Mouse (Mus musculus) MEL (cell line): ENCODE measurements at regions not wholly inside any gene's neighbourhood (a gene's known extent, or its start where the extent isn't known, plus 50 kb on each side); places are given as distances from the start of the nearest gene placed in this dataset.
A peak's percentile ranks its signal among the peaks of the same experiment; 100 is the strongest.

ENCODE experiments used
- DNase-seq: peaks from one replicate; pipeline ENCODE4 v3.0.0; 2011; ENCODE audit warnings: low read depth, low spot score
- H3K27ac ChIP-seq: 2 replicates; pipeline ENCODE4 v1.5.1; 2012; ENCODE audit warnings: low read depth, mild to moderate bottlenecking, control low read depth, low read length, moderate library complexity; ENCODE audit not compliant: control insufficient read depth
- H3K27me3 ChIP-seq, 2 experiments: fragments of 150-350 bp in 1 of 2; sonication (generic) in 1 of 2; 2 replicates each; pipeline ENCODE4 v1.6.1; 2012; ENCODE audit warnings: low read length in 2 of 2, mild to moderate bottlenecking in 2 of 2, improper control_type of control experiment in 1 of 2, moderate library complexity in 1 of 2; ENCODE audit not compliant: insufficient read depth in 2 of 2, control insufficient read depth in 1 of 2
- H3K36me3 ChIP-seq, 2 experiments: 2 replicates each; pipeline ENCODE4 v1.6.1; 2012 to 2014; ENCODE audit warnings: low read length in 2 of 2, improper control_type of control experiment in 1 of 2, inconsistent platforms in 1 of 2, mild to moderate bottlenecking in 1 of 2; ENCODE audit not compliant: insufficient read depth in 2 of 2, control insufficient read depth in 1 of 2
- H3K4me1 ChIP-seq, 2 experiments: fragments of 150-350 bp in 1 of 2; sonication (generic) in 1 of 2; 2 replicates each; pipeline ENCODE4 v1.6.1; 2012; ENCODE audit warnings: low read length in 2 of 2, improper control_type of control experiment in 1 of 2, mild to moderate bottlenecking in 1 of 2; ENCODE audit not compliant: insufficient read depth in 2 of 2, control insufficient read depth in 1 of 2
- H3K4me3 ChIP-seq, 2 experiments: fragments of 150-350 bp in 1 of 2; sonication (generic) in 1 of 2; 2 replicates each; pipeline ENCODE4 v1.5.1; 2012; ENCODE audit warnings: low read depth in 2 of 2, low read length in 2 of 2, mild to moderate bottlenecking in 2 of 2, moderate library complexity in 2 of 2, control low read depth in 1 of 2, improper control_type of control experiment in 1 of 2; ENCODE audit not compliant: control insufficient read depth in 1 of 2, insufficient read depth in 1 of 2
- H3K79me2 ChIP-seq: 2 replicates; pipeline ENCODE4 v1.6.1; 2012; ENCODE audit warnings: mild to moderate bottlenecking, low read length, moderate library complexity; ENCODE audit not compliant: control insufficient read depth, poor library complexity, insufficient read depth
- H3K9ac ChIP-seq: 2 replicates; pipeline ENCODE4 v1.6.1; 2012; ENCODE audit warnings: low read depth, mild to moderate bottlenecking, control low read depth, low read length, moderate library complexity; ENCODE audit not compliant: control insufficient read depth, poor library complexity, severe bottlenecking
- H3K9me3 ChIP-seq: fragments of 150-350 bp; sonication (generic); replicated peaks from 2 replicates; pipeline ENCODE4 v1.6.1; 2012; ENCODE audit warnings: mild to moderate bottlenecking, low read length, improper control_type of control experiment, moderate library complexity; ENCODE audit not compliant: insufficient read depth
- BHLHE40 ChIP-seq: IDR thresholded peaks from 2 replicates; pipeline ENCODE4 v1.6.1; 2012; ENCODE audit warnings: low read depth, mild to moderate bottlenecking, inconsistent platforms, low read length, improper control_type of control experiment, borderline replicate concordance
- CTCF ChIP-seq, 3 experiments: IDR thresholded peaks in 2 of 3; conservative IDR thresholded peaks in 1 of 3; 2 replicates each; pipeline ENCODE4 v1.5.1; 2011 to 2012; ENCODE audit warnings: low read length in 3 of 3, low read depth in 2 of 3, mild to moderate bottlenecking in 2 of 3, improper control_type of control experiment in 1 of 3, inconsistent platforms in 1 of 3, mixed read lengths in 1 of 3, moderate library complexity in 1 of 3; ENCODE audit not compliant: control insufficient read depth in 1 of 3, insufficient read depth in 1 of 3, poor library complexity in 1 of 3, severe bottlenecking in 1 of 3
- ETS1 ChIP-seq: IDR thresholded peaks from 2 replicates; pipeline ENCODE4 v1.6.1; 2012; ENCODE audit warnings: low read depth, mild to moderate bottlenecking, inconsistent platforms, low read length, improper control_type of control experiment, moderate library complexity
- JUND ChIP-seq: IDR thresholded peaks from 2 replicates; pipeline ENCODE4 v1.6.1; 2011; ENCODE audit warnings: low read depth, mild to moderate bottlenecking, improper control_type of control experiment, low read length
- KAT2A ChIP-seq: conservative IDR thresholded peaks from 2 replicates; pipeline ENCODE4 v1.6.1; 2012; ENCODE audit warnings: low read depth, low read length, improper control_type of control experiment, inconsistent platforms
- MAFK ChIP-seq: IDR thresholded peaks from 2 replicates; pipeline ENCODE4 v1.6.1; 2011; ENCODE audit warnings: low read depth, mild to moderate bottlenecking, low read length, improper control_type of control experiment, borderline replicate concordance
- MAX ChIP-seq: IDR thresholded peaks from 2 replicates; pipeline ENCODE4 v1.6.1; 2011; ENCODE audit warnings: low read length, improper control_type of control experiment
- MAZ ChIP-seq: IDR thresholded peaks from 2 replicates; pipeline ENCODE4 v1.6.1; 2012; ENCODE audit warnings: low read depth, mild to moderate bottlenecking, inconsistent platforms, low read length, improper control_type of control experiment
- MXI1 ChIP-seq: IDR thresholded peaks from 2 replicates; pipeline ENCODE4 v1.6.1; 2011; ENCODE audit warnings: mild to moderate bottlenecking, low read depth, low read length, improper control_type of control experiment
- MYC ChIP-seq: IDR thresholded peaks from 2 replicates; pipeline ENCODE4 v1.6.1; 2011; ENCODE audit warnings: low read depth, mild to moderate bottlenecking, low read length, improper control_type of control experiment, moderate library complexity
- NRF1 ChIP-seq: IDR thresholded peaks from 2 replicates; pipeline ENCODE4 v1.6.1; 2014; ENCODE audit warnings: low read depth, mild to moderate bottlenecking, inconsistent platforms, low read length, improper control_type of control experiment, moderate library complexity; ENCODE audit not compliant: poor library complexity, insufficient read depth, severe bottlenecking
- POLR2AphosphoS2 ChIP-seq: IDR thresholded peaks from 2 replicates; pipeline ENCODE4 v1.6.1; 2011; ENCODE audit warnings: low read length, improper control_type of control experiment
- POLR2AphosphoS5 ChIP-seq: IDR thresholded peaks from 2 replicates; pipeline ENCODE4 v1.6.1; 2012; ENCODE audit warnings: low read depth, borderline replicate concordance, mild to moderate bottlenecking, inconsistent platforms, low read length, moderate library complexity, mixed read lengths
- RAD21 ChIP-seq: IDR thresholded peaks from 2 replicates; pipeline ENCODE4 v1.6.1; 2011; ENCODE audit warnings: mild to moderate bottlenecking, low read depth, low read length, improper control_type of control experiment
- RCOR1 ChIP-seq: IDR thresholded peaks from 2 replicates; pipeline ENCODE4 v1.6.1; 2012; ENCODE audit warnings: low read depth, mild to moderate bottlenecking, inconsistent platforms, low read length, improper control_type of control experiment
- SIN3A ChIP-seq: IDR thresholded peaks from 2 replicates; pipeline ENCODE4 v1.6.1; 2012; ENCODE audit warnings: low read length, improper control_type of control experiment, inconsistent platforms
- SMC3 ChIP-seq: IDR thresholded peaks from 2 replicates; pipeline ENCODE4 v1.6.1; 2011; ENCODE audit warnings: low read depth, low read length, improper control_type of control experiment
- TCF12 ChIP-seq: IDR thresholded peaks from 2 replicates; pipeline ENCODE4 v1.6.1; 2014; ENCODE audit warnings: low read depth, mild to moderate bottlenecking, inconsistent platforms, low read length, improper control_type of control experiment, moderate library complexity
- USF1 ChIP-seq: IDR thresholded peaks from 2 replicates; pipeline ENCODE4 v1.6.1; 2014; ENCODE audit warnings: low read depth, mild to moderate bottlenecking, inconsistent platforms, low read length, improper control_type of control experiment, moderate library complexity
- USF2 ChIP-seq, 2 experiments: IDR thresholded peaks; 2 replicates each; pipeline ENCODE4 v1.6.1; 2011 to 2012; ENCODE audit warnings: improper control_type of control experiment in 2 of 2, low read length in 2 of 2, borderline replicate concordance in 1 of 2, inconsistent platforms in 1 of 2, low read depth in 1 of 2, mild to moderate bottlenecking in 1 of 2; ENCODE audit not compliant: insufficient read depth in 1 of 2
- ZC3H11A ChIP-seq: IDR thresholded peaks from 2 replicates; pipeline ENCODE4 v1.6.1; 2012; ENCODE audit warnings: low read depth, mild to moderate bottlenecking, inconsistent platforms, low read length, improper control_type of control experiment
- ZKSCAN1 ChIP-seq: IDR thresholded peaks from 2 replicates; pipeline ENCODE4 v1.6.1; 2012; ENCODE audit warnings: low read depth, mild to moderate bottlenecking, inconsistent platforms, low read length, improper control_type of control experiment, moderate library complexity
- ZNF384 ChIP-seq: IDR thresholded peaks from 2 replicates; pipeline ENCODE4 v1.6.1; 2012; ENCODE audit warnings: low read depth, mild to moderate bottlenecking, inconsistent platforms, low read length, improper control_type of control experiment

- Histone ChIP-seq H3K4me1 (0 out of 4 replicates have a peak, but pooled peaks cover 0 to 3% of the 10 kb centered on the region in 2 experiments), H3K9me3 (no peaks in the 10 kb centered on the region), H3K79me2 (no peaks in the 10 kb centered on the region), H3K36me3 (no peaks in the 10 kb centered on the region), H3K27me3 (no peaks in the 10 kb centered on the region; a peak in 1 of 4 replicates), H3K9ac (no peak overlapping the region)
- peak; percentile 55 for DNase-seq
- TF ChIP-seq SMC3, result peak; percentile 68
- TF ChIP-seq RAD21, result peak; percentile 83
- TF ChIP-seq USF1, result no peak
- no peak for TF ChIP-seq MAZ
- peak in 2 of 3 experiments; percentile 39 to 80; a peak in 4 of 6 replicates for TF ChIP-seq CTCF (IDR thresholded peaks at IDR 0.05 in 2 of 3, conservative IDR thresholded peaks at IDR 0.05 in 1 of 3; ENCODE audit: control insufficient read depth in 1 of 3, insufficient read depth in 1 of 3, low read depth in 2 of 3, low read length in 3 of 3, poor library complexity in 1 of 3, severe bottlenecking in 1 of 3)
- TF ChIP-seq ZC3H11A, result peak; percentile 47; the same call in 1 of the 2 replicates
- TF ChIP-seq, all 39 proteins: peak for 4
- H3K4me3 ChIP-seq, result no peak overlapping the region
- no peak overlapping the region for H3K27ac ChIP-seq
Observed at GRCm38 (mm10) chrX:158924490-158925398, 285.4 kb upstream of the Rps6ka3 start.

- Histone ChIP-seq H3K4me1 (no peaks in the 10 kb centered on the region), H3K79me2 (no peaks in the 10 kb centered on the region), H3K27me3 (peaks cover 0 to 2% of the 10 kb centered on the region in 2 experiments; a peak in 2 of 4 replicates), H3K4me3 (no peak overlapping the region), H3K9me3 (no peaks in the 10 kb centered on the region), H3K9ac (no peak overlapping the region), H3K36me3 (no peaks in the 10 kb centered on the region), H3K27ac (no peak overlapping the region)
- TF ChIP-seq CTCF (IDR thresholded peaks at IDR 0.05 in 2 of 3, conservative IDR thresholded peaks at IDR 0.05 in 1 of 3; ENCODE audit: control insufficient read depth in 1 of 3, insufficient read depth in 1 of 3, low read depth in 2 of 3, low read length in 3 of 3, poor library complexity in 1 of 3, severe bottlenecking in 1 of 3) (no peak), MXI1 (no peak), MAFK (no peak), POLR2AphosphoS5 (no peak), MAZ (no peak), JUND (no peak)
- DNase-seq, result no peak
Observed at GRCm38 (mm10) chrX:158931864-158932263, 278.2 kb upstream of the Rps6ka3 start.

GRCm38 (mm10) chrX:158947191-158947590 lies 262.9 kb upstream of the Rps6ka3 start:
- no peak for DNase-seq
- Histone ChIP-seq H3K36me3 (no peaks in the 10 kb centered on the region), H3K4me3 (no peak overlapping the region)
- TF ChIP-seq ZC3H11A, result no peak
- no peak for TF ChIP-seq ETS1
- no peak for TF ChIP-seq KAT2A
- no peak for TF ChIP-seq SMC3
- TF ChIP-seq ZKSCAN1, result no peak
- no peak for TF ChIP-seq MAX
- TF ChIP-seq TCF12, result no peak
- TF ChIP-seq SIN3A, result no peak
- no peak for TF ChIP-seq NRF1
- TF ChIP-seq POLR2AphosphoS2, result no peak
- no peak for TF ChIP-seq ZNF384
- TF ChIP-seq MYC, result no peak
- TF ChIP-seq JUND, result no peak
- no peak for TF ChIP-seq USF2 (IDR thresholded peaks at IDR 0.05; ENCODE audit: borderline replicate concordance in 1 of 2, insufficient read depth in 1 of 2, low read depth in 1 of 2, low read length in 2 of 2)
- TF ChIP-seq BHLHE40, result no peak
- TF ChIP-seq RCOR1, result no peak
- TF ChIP-seq, all 39 proteins: peak for 0
- H3K79me2 ChIP-seq, result no peaks in the 10 kb centered on the region
- H3K4me1 ChIP-seq, result no peaks in the 10 kb centered on the region
- no peak overlapping the region for H3K9ac ChIP-seq
- no peak overlapping the region for H3K27ac ChIP-seq
- H3K9me3 ChIP-seq, result no peaks in the 10 kb centered on the region
- no peaks in the 10 kb centered on the region; a peak in 1 of 4 replicates for H3K27me3 ChIP-seq
